16 mouse cellular contexts compared by ENCODE assay signal in genomic region chr11:103814808-103815207, GRCm38 (mm10). TPM values are rescaled to one million over a fixed set of nuclear protein-coding genes. Genes with fewer than 3 reads are reported as not detected.
"Had no signal": no experiment of that assay in that cellular context is flagged by ENCODE, and none has a peak within 500 bp of the region (broad histone marks: within the 10 kb centered on the region; RNA-seq: fewer than 3 reads in every experiment).

No protein-coding gene starts in this region.

- H3K4me2 ChIP-seq: limb, embryonic 15.5 days; liver, embryonic 15.5 days; lung, embryonic 14.5 days; midbrain, embryonic 12.5 days; neural tube, embryonic 13.5 days had no signal

- H3K9me3 ChIP-seq: limb, embryonic 15.5 days; liver, embryonic 15.5 days; midbrain, embryonic 12.5 days; neural tube, embryonic 13.5 days had no signal

- H3K4me3 ChIP-seq: limb, embryonic 15.5 days; liver, embryonic 15.5 days; midbrain, embryonic 12.5 days; neural tube, embryonic 13.5 days had no signal

- H3K9ac ChIP-seq: limb, embryonic 15.5 days; liver, embryonic 15.5 days; lung, embryonic 14.5 days; midbrain, embryonic 12.5 days; neural tube, embryonic 13.5 days had no signal

- H3K4me1 ChIP-seq: liver, embryonic 15.5 days had no signal

- DNase-seq: kidney, adult 11 months; kidney, adult 9 months; kidney, postnatal 36 days; layer of hippocampus, adult 9-11 months; layer of hippocampus, postnatal 36 days; lung, embryonic 14.5 days; lung, postnatal 10 days; lung, postnatal 4 days; retina, postnatal 1 day; right cerebral cortex, postnatal 14 days; thymus, postnatal 14 days had no signal

- H3K27ac ChIP-seq: kidney, postnatal 0 days; limb, embryonic 15.5 days; liver, embryonic 15.5 days; midbrain, embryonic 12.5 days; neural tube, embryonic 13.5 days had no signal

- H3K36me3 ChIP-seq: liver, embryonic 15.5 days had no signal

RNA-seq across cellular contexts. Expression of gene Wnt3, which starts 40.9 kb away (rescaled TPM):
- polyA plus RNA-seq: liver, embryonic 15.5 days had no signal
